Mouse (Mus musculus): ENCODE results near the gene Artn. TPM values are rescaled to one million over a fixed set of nuclear protein-coding genes. Genes with fewer than 3 reads are reported as not detected.

Artn gene
- 2.6 and 2.8 TPM in 2 replicates for polyA plus RNA-seq (2015; fragmentation: Nextera tagmentation; extraction: Ambion mirVana)

GRCm38 (mm10) chr4:117929391-117929881 lies at the start of gene Artn:
Gene Artn, minus strand, starts transcription at chr4:117929763.
- H3K9ac ChIP-seq (ENCODE audit: low read depth, low read length), result peak within 1 kb of the TSS; percentile 50
- peak within 1 kb of the TSS; percentile 41 for H3K4me3 ChIP-seq (replicated peaks; ENCODE audit: low read depth, low read length)
- ATAC-seq (replicated peaks; ENCODE audit: low FRiP score, low read depth) (peak; percentile 48), DNase-seq (ENCODE audit: low spot score) (peak; percentile 60)
- peaks cover 20% of the 10 kb centered on the region for H3K27me3 ChIP-seq (ENCODE audit: insufficient read depth, low read length)
- H3K27ac ChIP-seq, result 0 out of 2 replicates have a peak within 1 kb of the TSS, but pooled peaks have one; percentile 32
- no peaks in the 10 kb centered on the region for H3K36me3 ChIP-seq (ENCODE audit: insufficient read depth, low read length)
- 0% methylated on average over 31 of the region's 33 CpGs for WGBS
- peak within 1 kb of the TSS; percentile 84 for H3K4me2 ChIP-seq (ENCODE audit: low read length)
- H3K9me3 ChIP-seq (replicated peaks; ENCODE audit: low read length), result no peaks in the 10 kb centered on the region
- peaks cover 7% of the 10 kb centered on the region for H3K4me1 ChIP-seq (replicated peaks; ENCODE audit: insufficient read depth, low read length)
- no peak for TF ChIP-seq CTCF (IDR thresholded peaks at IDR 0.05; ENCODE audit: low read depth)

- no peaks in the 10 kb centered on the region for H3K36me3 ChIP-seq (ENCODE audit: insufficient read depth, low read length)
- no peaks in the 10 kb centered on the region for H3K9me3 ChIP-seq (replicated peaks; ENCODE audit: low read length)
- H3K4me3 ChIP-seq (replicated peaks; ENCODE audit: low read depth, low read length), result no peak overlapping the region
- no peak overlapping the region for H3K4me2 ChIP-seq (ENCODE audit: low read length)
- no peak for DNase-seq (ENCODE audit: low spot score)
- no peaks in the 10 kb centered on the region for H3K27me3 ChIP-seq (ENCODE audit: insufficient read depth, low read length)
- H3K4me1 ChIP-seq (replicated peaks; ENCODE audit: insufficient read depth, low read length), result 0 out of 2 replicates have a peak, but pooled peaks cover 6% of the 10 kb centered on the region
- H3K9ac ChIP-seq (ENCODE audit: low read depth, low read length), result no peak overlapping the region
- WGBS, result 88% methylated on average over 4 of the region's 4 CpGs
- no peak overlapping the region for H3K27ac ChIP-seq
- no peak for TF ChIP-seq CTCF (IDR thresholded peaks at IDR 0.05; ENCODE audit: low read depth)
- no peak for ATAC-seq (replicated peaks; ENCODE audit: low FRiP score, low read depth)
Measured at GRCm38 (mm10) chr4:117979181-117979580, 49.6 kb upstream of the Artn start.

GRCm38 (mm10) chr4:117978282-117978681 lies 48.7 kb upstream of the Artn start:
- DNase-seq (ENCODE audit: low spot score), result no peak
- WGBS, result 86% methylated on average over 9 of the region's 9 CpGs

GRCm38 (mm10) chr4:117977841-117978240 lies 48.3 kb upstream of the Artn start:
- no peak overlapping the region for H3K4me2 ChIP-seq (ENCODE audit: low read length)
- H3K4me1 ChIP-seq (replicated peaks; ENCODE audit: insufficient read depth, low read length), result 0 out of 2 replicates have a peak, but pooled peaks cover 6% of the 10 kb centered on the region
- H3K27ac ChIP-seq, result no peak overlapping the region
- H3K9me3 ChIP-seq (replicated peaks; ENCODE audit: low read length), result no peaks in the 10 kb centered on the region
- H3K36me3 ChIP-seq (ENCODE audit: insufficient read depth, low read length), result no peaks in the 10 kb centered on the region
- ATAC-seq (replicated peaks; ENCODE audit: low FRiP score, low read depth) (no peak), DNase-seq (ENCODE audit: low spot score) (no peak)
- no peak for TF ChIP-seq CTCF (IDR thresholded peaks at IDR 0.05; ENCODE audit: low read depth)
- H3K4me3 ChIP-seq (replicated peaks; ENCODE audit: low read depth, low read length), result no peak overlapping the region
- WGBS, result 59% methylated on average over 11 of the region's 11 CpGs
- H3K27me3 ChIP-seq (ENCODE audit: insufficient read depth, low read length), result no peaks in the 10 kb centered on the region
- no peak overlapping the region for H3K9ac ChIP-seq (ENCODE audit: low read depth, low read length)

More at GRCm38 (mm10) chr4:117978282-117978681, 48.7 kb upstream of the Artn start:
- 0 out of 2 replicates have a peak, but pooled peaks cover 6% of the 10 kb centered on the region for H3K4me1 ChIP-seq (replicated peaks; ENCODE audit: insufficient read depth, low read length)
- H3K9ac ChIP-seq (ENCODE audit: low read depth, low read length), result no peak overlapping the region
- no peak for ATAC-seq (replicated peaks; ENCODE audit: low FRiP score, low read depth)
- no peak overlapping the region for H3K4me2 ChIP-seq (ENCODE audit: low read length)
- H3K9me3 ChIP-seq (replicated peaks; ENCODE audit: low read length), result no peaks in the 10 kb centered on the region
- no peaks in the 10 kb centered on the region for H3K27me3 ChIP-seq (ENCODE audit: insufficient read depth, low read length)
- TF ChIP-seq CTCF (IDR thresholded peaks at IDR 0.05; ENCODE audit: low read depth), result no peak
- H3K36me3 ChIP-seq (ENCODE audit: insufficient read depth, low read length), result no peaks in the 10 kb centered on the region
- no peak overlapping the region for H3K4me3 ChIP-seq (replicated peaks; ENCODE audit: low read depth, low read length)
- no peak overlapping the region for H3K27ac ChIP-seq

- WGBS, result 72% methylated on average over 9 of the region's 9 CpGs
Measured at GRCm38 (mm10) chr4:117977371-117977770, 47.8 kb upstream of the Artn start.

GRCm38 (mm10) chr4:117975820-117976219 lies 46.3 kb upstream of the Artn start:
- Histone ChIP-seq H3K9ac (ENCODE audit: low read depth, low read length) (no peak overlapping the region), H3K27me3 (ENCODE audit: insufficient read depth, low read length) (no peaks in the 10 kb centered on the region), H3K27ac (no peak overlapping the region), H3K9me3 (replicated peaks; ENCODE audit: low read length) (no peaks in the 10 kb centered on the region), H3K4me2 (ENCODE audit: low read length) (no peak overlapping the region), H3K4me3 (replicated peaks; ENCODE audit: low read depth, low read length) (no peak overlapping the region), H3K36me3 (ENCODE audit: insufficient read depth, low read length) (no peaks in the 10 kb centered on the region), H3K4me1 (replicated peaks; ENCODE audit: insufficient read depth, low read length) (0 out of 2 replicates have a peak, but pooled peaks cover 6% of the 10 kb centered on the region)
- TF ChIP-seq CTCF (IDR thresholded peaks at IDR 0.05; ENCODE audit: low read depth), result no peak
- no peak for ATAC-seq (replicated peaks; ENCODE audit: low FRiP score, low read depth)
- peak; percentile 25 for DNase-seq (ENCODE audit: low spot score)
- WGBS, result 38% methylated on average over 1 of the region's 1 CpGs

More at GRCm38 (mm10) chr4:117977371-117977770, 47.8 kb upstream of the Artn start:
- H3K27me3 ChIP-seq (ENCODE audit: insufficient read depth, low read length), result no peaks in the 10 kb centered on the region
- no peak overlapping the region for H3K27ac ChIP-seq
- DNase-seq (ENCODE audit: low spot score) (no peak), ATAC-seq (replicated peaks; ENCODE audit: low FRiP score, low read depth) (no peak)
- no peaks in the 10 kb centered on the region for H3K9me3 ChIP-seq (replicated peaks; ENCODE audit: low read length)
- no peak for TF ChIP-seq CTCF (IDR thresholded peaks at IDR 0.05; ENCODE audit: low read depth)
- H3K4me1 ChIP-seq (replicated peaks; ENCODE audit: insufficient read depth, low read length), result 0 out of 2 replicates have a peak, but pooled peaks cover 6% of the 10 kb centered on the region
- no peak overlapping the region for H3K4me2 ChIP-seq (ENCODE audit: low read length)
- no peaks in the 10 kb centered on the region for H3K36me3 ChIP-seq (ENCODE audit: insufficient read depth, low read length)
- H3K9ac ChIP-seq (ENCODE audit: low read depth, low read length), result no peak overlapping the region
- H3K4me3 ChIP-seq (replicated peaks; ENCODE audit: low read depth, low read length), result no peak overlapping the region
